Mouse (Mus musculus): ENCODE data around the gene Hmgcs1.
A peak's percentile ranks its signal among the peaks of the same experiment; 100 is the strongest.
"Not testable (repeated sequence)": the region's sequence is repeated elsewhere in the genome, so short reads cannot be mapped to it uniquely, and the experiment has no call there.

Hmgcs1 gene

GRCm38 (mm10) chr13:119704280-119704679 lies 14.1 kb downstream of the Hmgcs1 start:
- DNase-seq (ENCODE audit: low spot score in 2 of 2), result no peak

GRCm38 (mm10) chr13:119706278-119706880 lies 16.2 kb downstream of the Hmgcs1 start:
- DNase-seq (ENCODE audit: low spot score in 2 of 2), result not testable (repeated sequence)

- no peak for DNase-seq (ENCODE audit: low spot score in 2 of 2)
Observed at GRCm38 (mm10) chr13:119706953-119707352, 16.8 kb downstream of the Hmgcs1 start.

- no peak for DNase-seq (ENCODE audit: low spot score in 2 of 2)
Observed at GRCm38 (mm10) chr13:119707906-119708305, 17.7 kb downstream of the Hmgcs1 start.

GRCm38 (mm10) chr13:119708941-119709340 lies 18.8 kb downstream of the Hmgcs1 start:
- no peak for DNase-seq (ENCODE audit: low spot score in 2 of 2)

- no peak for DNase-seq (ENCODE audit: low spot score in 2 of 2)
Observed at GRCm38 (mm10) chr13:119709388-119710267, 19.4 kb downstream of the Hmgcs1 start.

GRCm38 (mm10) chr13:119710268-119710610 lies 20.1 kb downstream of the Hmgcs1 start:
- peak in 1 of 2 experiments; percentile 27 for DNase-seq (ENCODE audit: low spot score in 2 of 2)

- DNase-seq (ENCODE audit: low spot score in 2 of 2), result no peak
Observed at GRCm38 (mm10) chr13:119712463-119712862, 22.3 kb downstream of the Hmgcs1 start.

- DNase-seq (ENCODE audit: low spot score in 2 of 2), result no peak
Observed at GRCm38 (mm10) chr13:119713107-119713787, 23.1 kb downstream of the Hmgcs1 start.

GRCm38 (mm10) chr13:119713821-119714220 lies 23.6 kb downstream of the Hmgcs1 start:
- DNase-seq (ENCODE audit: low spot score in 2 of 2), result no peak

GRCm38 (mm10) chr13:119716105-119716504 lies 25.9 kb downstream of the Hmgcs1 start:
- no peak for DNase-seq (ENCODE audit: low spot score in 2 of 2)

- DNase-seq (ENCODE audit: low spot score in 2 of 2), result no peak
Observed at GRCm38 (mm10) chr13:119722447-119722846, 32.3 kb downstream of the Hmgcs1 start.

- DNase-seq (ENCODE audit: low spot score in 2 of 2), result no peak
Observed at GRCm38 (mm10) chr13:119723368-119723767, 33.2 kb downstream of the Hmgcs1 start.

- no peak for DNase-seq (ENCODE audit: low spot score in 2 of 2)
Observed at GRCm38 (mm10) chr13:119724541-119724940, 34.4 kb downstream of the Hmgcs1 start.

GRCm38 (mm10) chr13:119727608-119728387 lies 37.6 kb downstream of the Hmgcs1 start:
- DNase-seq (ENCODE audit: low spot score in 2 of 2), result no peak

GRCm38 (mm10) chr13:119729406-119729805 lies 39.2 kb downstream of the Hmgcs1 start:
- DNase-seq (ENCODE audit: low spot score in 2 of 2), result no peak

GRCm38 (mm10) chr13:119731448-119731847 lies 41.3 kb downstream of the Hmgcs1 start:
- no peak for DNase-seq (ENCODE audit: low spot score in 2 of 2)

- DNase-seq (ENCODE audit: low spot score in 2 of 2), result no peak
Observed at GRCm38 (mm10) chr13:119741390-119742237, 51.4 kb downstream of the Hmgcs1 start.

- DNase-seq (ENCODE audit: low spot score in 2 of 2), result no peak
Observed at GRCm38 (mm10) chr13:119742711-119743415, 52.7 kb downstream of the Hmgcs1 start.

GRCm38 (mm10) chr13:119743470-119743869 lies 53.3 kb downstream of the Hmgcs1 start:
- DNase-seq (ENCODE audit: low spot score in 2 of 2), result no peak
